Mouse (Mus musculus) cerebellum, adult 18-20 months (tissue): ENCODE data around the gene Midn.

Experiments
- DNase-seq, 2 experiments: peaks; one replicate each; pipeline ENCODE4 v3.0.0; 2021

Midn gene

DNA sequence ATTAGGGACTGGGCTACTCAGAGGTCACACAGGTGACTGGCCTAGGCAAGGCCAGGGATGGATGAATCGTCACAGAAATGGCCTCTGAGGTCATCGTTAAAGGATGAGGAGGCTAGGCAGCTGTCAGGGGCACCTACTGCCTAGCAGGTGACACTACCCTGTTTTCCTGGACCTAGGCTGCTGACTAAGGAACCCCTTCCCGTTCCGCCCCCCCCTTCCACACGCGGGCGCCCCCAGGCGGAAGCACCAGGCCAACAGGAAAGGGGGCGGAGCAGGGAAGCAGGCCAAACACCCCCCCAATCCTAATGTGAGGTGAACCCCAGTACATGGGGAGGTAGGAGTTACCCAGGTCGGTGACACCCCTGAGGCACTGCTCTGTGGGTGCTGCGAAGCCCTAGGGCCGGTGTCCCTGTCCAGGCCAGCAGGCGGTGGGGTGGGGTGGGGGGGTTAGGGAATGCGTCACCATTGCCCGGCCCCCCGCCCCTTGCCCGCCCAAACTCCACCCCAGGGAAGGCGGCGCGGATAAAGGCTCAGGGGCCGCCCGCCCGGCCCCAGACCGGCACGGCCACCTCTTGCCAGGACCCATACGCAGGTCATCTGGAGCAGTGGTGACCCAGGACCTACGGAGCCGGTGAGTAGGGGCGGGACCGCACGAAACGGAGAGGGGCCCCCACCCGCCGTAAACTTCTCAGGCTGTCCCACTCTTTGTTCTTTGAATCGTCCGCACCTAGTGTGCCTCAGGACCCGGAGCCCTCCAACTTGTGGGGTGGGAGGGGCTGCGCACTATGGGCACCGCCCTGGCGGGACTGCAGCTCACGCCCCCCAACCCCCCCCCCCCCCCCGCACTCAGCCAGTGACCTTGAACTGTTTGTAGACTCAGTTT lies at the start of gene Midn:
Gene Midn (plus strand): TSS at position 554 of the 883 bp plus-strand sequence.
- DNase-seq, result peak; percentile 64 to 74

DNA sequence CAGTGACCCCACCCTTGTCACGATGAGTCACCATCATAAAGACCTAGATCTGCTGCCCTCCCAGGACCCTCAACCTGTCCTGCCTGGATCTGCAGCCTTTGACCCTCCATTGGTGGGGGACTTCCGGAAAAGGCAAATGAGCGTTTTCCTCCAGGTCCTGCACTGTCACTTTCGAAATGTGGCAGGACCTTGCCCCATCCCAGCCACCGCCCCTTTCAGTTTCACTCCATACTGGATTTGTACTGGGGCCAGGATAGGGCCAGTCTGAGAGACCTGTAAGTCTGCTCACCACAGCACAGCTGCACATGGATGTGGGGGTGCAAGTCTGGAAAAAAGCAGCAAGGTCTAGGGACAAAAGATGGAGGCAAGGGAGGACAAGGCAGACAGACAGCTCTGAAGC lies 49.4 kb upstream of the Midn start:
- DNase-seq, result no peak

DNA sequence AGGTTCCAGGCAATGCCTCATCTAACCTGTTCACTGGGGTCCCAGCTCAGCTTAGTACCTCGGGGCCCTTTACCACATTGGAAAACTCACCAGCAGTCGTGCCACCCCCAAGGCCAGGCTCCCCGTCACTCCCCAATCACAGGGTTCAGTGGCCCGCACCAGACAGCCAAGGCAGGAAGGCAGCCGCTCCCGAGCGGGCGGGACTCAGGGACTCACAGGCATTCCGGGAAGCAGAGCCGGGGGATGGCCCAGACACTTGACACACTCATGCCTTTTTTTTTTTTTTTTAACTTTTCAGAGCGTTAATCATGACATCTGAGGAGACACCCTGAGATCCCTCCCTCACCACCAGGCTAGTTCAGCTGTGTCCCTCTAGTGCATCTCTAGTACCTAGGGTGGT lies 47.1 kb upstream of the Midn start:
- no peak for DNase-seq

DNA sequence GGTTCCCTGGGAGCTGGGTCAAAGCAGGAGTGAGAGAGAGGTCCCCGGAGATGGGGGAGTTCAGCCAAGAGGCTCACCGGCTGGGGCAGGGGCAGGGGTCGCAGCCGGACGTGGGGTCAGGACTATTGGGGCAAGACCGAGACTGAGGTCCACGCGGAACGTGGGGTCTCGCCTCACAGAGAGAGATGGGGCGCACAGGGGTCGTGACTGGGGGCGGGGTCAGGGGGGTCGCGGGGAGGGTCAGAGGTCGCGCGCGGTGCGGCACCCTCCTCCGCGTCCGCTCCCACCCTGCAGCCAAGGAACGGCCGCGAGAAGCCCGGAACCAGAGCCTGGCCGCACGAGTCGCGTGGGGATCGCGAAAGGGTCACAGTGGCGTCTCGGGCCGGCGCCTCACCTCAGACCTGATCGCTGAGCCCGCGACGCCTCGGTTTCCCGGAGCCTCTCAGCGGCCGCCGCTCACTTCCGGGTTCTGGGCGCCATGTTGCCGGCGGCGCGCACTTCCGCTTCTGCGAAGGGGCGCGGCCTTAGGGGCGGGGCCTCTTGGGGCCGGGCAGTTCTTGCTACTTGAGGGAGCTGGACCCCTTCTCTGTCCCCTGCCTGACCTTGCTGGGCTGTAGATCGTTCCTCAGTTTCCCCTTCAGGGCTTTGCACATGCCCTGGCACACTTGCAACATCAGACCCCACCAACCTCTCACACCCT lies 45.7 kb upstream of the Midn start:
- DNase-seq, result peak; percentile 85 to 90

DNA sequence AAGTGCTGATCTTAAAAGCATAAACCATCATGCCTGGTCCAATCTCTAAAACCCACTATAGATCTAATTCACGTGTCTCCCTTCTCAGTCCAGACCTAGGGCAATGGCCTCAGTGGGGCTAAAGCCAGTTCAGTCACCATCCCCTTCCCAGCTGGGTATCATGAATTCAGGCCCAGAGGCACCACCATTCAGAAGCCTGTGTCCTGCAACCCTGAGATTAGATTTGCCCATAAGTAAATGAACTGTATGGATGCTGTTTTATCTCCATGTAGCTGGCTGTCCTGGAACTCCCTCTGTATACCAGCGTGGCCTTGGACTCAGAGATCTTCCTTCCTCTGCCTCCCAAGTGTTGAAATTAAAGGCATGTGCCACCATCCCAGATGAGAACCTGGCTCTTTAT lies 45.0 kb upstream of the Midn start:
- DNase-seq, result no peak

DNA sequence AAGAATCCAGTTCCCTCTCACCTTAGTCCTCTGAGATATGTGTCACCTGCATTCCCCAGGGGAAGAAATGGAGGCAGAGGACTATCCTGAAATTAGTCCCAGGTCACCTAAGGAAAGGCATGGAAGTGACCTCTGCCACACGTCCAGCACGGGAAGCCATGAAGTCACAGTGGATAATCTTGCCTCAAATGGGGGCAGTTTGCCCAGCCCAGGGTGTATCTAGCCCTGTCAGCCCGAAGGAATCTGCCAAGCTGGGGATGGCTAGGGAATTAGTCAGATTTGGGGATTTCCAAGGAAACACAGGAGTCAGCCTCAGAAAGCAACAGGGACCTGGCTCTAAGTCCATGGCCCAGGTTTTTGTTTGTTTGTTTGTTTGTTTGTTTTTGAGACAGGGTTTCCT lies 43.9 kb upstream of the Midn start:
- DNase-seq, result no peak

DNA sequence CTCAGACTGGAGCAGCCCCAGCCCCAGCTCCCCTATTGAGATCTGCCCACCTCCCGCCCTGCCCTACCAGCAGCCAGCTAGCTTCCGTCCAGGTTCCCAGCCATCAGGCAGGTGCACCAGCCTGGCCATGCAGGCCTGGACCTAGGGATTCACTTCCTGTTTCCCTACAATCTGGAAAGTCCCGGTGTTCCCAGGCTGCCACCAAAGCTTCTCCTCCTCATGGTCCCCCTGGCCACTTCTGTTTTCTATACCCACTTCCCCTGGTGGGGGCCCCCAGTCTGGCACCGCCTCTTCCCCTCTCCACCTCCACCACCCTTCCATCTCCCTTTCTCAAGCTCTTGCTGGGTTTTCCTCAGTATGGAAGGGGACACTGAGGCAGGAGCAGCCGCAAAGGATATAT lies 42.6 kb upstream of the Midn start, which contains the start of gene Sbno2:
Gene Sbno2 (minus strand): TSS at position 112 of the 400 bp plus-strand sequence.
- no peak for DNase-seq

DNA sequence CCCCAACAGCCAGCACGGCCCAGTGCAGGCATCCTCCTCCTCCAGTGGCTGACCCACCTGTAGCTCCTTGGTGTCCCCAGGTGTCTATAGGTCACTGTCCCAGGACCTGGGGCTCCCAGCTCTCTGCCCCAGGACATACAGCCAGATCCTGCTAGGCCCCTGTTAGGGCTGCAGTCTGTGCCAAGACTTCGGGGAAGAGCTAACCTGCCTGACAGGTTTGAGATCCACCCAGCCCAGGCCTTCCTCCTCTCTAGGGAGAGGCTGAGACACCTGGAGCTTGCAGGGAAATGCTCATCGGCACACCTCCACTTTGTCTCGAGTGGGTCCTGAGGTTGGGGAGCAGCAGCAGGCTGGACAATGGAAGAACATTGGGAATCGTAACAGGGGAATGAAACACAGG lies 42.1 kb upstream of the Midn start:
- no peak for DNase-seq

DNA sequence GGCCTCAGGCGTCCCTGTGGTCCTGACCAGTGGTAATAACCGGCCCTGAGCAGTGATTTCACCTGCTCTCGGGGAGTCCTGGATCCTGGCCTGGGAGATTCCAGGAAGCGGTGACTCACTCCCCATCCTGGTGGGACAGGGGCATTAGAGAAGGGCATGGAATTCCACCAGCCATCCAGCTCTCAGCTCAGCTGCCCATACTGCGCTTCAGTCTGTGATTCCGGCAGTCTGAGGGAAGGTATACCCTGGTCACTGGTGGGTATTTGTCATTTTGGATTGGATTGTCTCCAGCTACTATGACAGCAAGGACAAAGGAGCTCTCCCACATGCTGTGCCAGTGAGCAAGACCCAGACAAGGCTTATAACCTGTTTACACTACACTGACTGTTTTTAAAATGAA lies 40.4 kb upstream of the Midn start:
- no peak for DNase-seq

DNA sequence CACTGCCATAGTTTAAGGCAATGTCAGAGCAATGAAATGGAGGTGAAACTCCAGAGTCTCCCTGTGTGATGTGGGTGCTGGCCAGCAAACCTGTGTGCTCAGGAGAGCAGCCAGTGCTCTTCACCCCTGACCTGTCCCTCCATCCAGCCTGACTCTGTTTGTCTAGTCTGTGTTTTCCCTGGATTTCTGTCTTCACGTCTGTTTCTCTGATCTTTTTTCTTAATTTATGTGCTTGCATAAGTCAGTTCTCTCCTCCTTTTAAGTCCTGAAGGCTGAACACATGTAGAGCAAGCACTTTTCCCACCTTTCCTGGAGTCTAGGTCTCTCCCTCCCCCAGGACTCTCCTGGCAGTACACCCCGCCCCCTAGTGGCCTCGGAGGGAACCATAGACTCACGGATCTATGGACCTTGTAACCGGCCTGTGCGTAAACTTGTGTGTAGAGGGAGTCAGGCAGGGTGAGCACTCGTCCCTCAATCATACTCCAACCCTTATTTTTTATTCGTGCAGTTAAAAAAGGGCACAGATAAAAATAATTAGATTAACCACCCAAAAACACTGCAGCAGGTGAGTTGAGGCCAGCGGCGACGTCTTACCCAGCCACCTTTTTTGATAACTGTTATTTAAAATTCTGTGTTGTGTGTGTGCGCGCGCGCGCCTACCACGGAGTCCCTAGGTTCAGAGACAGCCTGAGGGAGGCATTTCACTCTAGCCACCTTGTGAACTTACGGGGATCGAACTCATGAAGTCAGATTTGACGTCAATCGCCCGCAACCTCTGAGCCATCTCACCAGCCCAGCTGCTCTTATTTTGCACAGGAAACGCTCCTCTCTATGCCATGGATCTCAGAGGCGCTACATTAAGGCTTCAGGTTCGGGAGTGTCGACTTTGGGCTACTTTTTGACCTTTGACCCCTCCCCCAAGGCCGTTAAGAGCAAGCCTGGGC lies 33.5 kb upstream of the Midn start:
- DNase-seq, result peak; percentile 94 to 95

DNA sequence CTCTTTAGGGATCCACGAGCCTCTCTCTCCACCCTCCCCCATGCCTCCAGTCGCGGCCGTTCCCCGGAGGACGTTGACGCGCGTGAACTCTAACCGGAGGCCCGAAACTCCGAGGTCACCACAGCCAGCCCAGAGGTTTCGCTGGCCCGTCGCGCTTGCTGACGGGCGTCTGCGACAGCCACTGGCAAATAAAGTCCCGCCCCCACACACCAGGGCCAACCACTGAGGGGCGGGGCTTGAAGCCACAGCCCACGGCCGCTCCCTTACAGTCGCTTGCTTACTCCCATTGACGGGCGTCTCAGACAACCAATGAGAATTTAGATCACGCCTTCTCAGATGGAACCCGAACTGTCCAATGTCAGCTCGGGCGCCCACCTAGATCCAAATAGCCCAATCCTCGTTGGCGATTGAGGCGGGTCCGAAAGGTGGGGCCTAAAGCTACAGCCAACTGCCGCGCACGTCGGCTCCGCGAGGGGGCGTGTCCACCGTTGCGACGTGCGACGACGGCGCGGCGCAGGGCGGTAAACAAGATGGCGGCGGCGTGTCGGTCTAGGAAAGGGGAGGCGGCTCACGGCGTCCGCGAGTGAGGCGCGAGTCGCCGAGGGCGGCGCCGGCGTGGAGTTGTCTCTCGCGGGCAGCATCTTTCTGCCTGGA lies 32.7 kb upstream of the Midn start, which contains the start of gene Stk11:
Gene Stk11 (plus strand): TSS at position 514 of the 654 bp plus-strand sequence.
- peak; percentile 99 to 100 for DNase-seq

DNA sequence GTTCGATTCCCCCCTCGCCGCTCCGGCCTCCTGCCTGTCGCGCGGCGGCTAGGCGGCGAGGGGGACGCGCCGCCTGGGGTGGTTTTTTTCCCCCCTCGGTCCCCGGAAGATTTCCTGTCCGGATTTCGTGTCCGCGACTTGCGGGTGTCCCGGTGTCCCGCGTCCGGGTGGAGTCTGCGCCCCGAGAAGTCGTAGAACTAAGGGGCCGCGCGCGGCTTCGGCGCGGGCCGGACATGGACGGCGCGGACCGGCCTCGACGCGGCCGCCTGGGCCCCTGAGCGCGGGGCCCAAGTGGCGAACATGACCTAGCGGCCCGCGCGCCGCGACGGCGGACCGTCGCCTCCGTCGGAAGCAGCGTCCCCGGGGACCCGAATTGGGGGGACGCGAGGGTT lies 32.1 kb upstream of the Midn start:
- DNase-seq, result peak in 1 of 2 experiments; percentile 36

DNA sequence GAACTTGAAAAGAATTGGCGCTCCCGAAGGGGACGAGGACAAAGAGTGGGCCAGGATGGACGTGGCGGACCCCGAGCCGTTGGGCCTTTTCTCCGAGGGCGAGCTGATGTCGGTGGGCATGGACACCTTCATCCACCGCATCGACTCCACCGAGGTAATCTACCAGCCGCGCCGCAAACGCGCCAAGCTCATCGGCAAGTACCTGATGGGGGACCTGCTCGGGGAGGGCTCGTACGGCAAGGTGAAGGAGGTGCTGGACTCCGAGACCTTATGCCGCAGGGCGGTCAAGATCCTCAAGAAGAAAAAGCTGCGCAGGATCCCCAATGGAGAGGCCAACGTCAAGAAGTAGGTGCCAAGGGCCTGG lies 31.5 kb upstream of the Midn start:
- no peak for DNase-seq

DNA sequence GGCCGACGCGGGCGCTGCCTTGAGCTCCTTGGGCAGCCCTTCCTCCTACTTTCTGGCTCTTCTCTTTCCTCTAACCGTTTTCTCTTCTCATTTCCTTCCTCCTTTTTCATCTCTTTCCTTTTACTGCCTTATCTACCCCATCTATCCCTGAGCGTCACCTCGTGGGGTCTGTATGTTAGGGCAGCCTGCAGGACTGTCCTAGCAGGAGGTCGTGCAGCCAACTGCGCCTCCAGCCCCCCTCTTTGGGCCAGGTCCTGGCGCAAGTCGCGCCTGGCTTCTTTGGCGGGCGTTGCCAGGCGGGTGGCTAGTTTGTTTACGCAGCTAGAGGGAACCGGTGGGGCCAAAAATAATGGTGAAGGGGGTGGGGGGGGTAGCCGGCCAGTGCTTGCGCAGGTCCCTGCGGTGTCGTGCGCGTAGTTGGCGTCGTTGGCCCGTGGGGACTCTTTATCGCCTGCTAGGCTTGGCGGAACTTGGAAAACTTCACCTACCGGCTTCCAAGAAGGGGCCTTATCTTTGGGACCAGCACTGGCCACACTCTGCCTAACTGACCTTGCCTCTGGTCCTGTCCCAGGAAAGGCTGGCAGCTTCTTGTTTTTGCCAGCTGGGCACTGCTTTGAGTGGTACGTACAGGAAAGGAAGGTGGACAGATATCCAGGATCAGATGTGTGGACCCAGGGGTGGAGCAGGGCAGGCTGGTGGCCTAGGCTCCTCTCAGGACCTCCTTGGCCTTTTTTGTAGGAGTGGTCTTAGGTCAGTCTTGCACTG lies 31.0 kb upstream of the Midn start:
- peak in 1 of 2 experiments; percentile 46 for DNase-seq

DNA sequence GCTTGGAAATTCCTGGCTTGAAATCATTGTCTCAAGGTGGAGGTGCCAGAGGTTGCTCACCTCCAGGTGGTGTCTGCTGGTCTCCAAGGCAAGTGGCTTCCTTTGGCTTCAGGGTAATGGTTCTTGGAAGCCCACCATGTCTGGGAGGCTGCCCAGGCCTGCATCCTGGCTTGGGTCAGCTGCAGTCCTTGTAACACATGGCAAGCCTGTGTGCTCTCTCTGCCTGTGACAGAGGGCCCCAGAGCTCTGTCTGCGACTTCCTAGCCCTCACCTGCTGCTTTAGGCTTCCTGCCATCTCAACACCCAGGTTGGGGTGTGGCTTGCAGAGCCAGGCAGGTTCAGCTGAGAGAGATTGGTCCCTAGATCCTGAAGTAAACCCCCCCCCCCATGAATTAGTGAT lies 30.3 kb upstream of the Midn start:
- peak; percentile 53 to 55 for DNase-seq

DNA sequence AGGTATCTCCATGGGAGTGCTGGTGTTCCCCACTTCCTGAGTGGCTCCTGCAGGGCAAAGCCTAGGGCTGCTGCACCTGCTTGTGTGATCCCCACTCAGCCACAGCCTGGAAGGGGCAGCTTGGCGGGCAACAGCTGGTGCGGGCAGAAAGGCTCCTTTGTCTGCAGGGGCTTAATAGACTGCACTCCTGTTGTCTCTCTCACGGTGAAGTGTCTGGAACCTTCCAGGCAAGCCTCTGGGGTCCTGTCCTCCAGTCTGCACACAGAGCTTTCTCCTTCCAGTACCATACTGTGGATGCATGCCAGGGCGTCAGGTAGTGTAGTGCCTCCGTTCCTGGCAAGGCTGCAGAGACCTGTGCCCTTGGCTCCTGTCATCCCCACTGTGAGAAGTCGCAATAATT lies 29.5 kb upstream of the Midn start:
- peak; percentile 57 to 58 for DNase-seq

DNA sequence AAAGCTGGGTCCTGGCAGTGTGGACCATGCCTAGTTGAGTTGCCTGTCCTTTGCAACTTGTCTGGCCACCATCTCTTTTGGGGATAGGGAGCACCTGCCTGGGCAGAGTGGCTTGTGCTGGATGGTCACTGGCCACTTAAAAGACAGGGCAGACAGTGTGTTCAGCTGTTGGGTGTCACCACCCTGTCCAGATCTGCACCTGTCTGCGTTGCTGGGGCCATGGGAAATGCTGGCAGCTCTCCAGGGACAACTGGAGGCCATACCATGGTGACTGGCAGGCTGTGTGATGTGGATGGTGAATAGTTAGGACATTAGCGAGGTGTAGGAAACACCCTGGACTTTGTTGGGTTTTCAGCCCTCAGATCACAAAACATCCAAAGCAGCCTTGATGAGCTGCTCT lies 27.9 kb upstream of the Midn start:
- DNase-seq, result no peak

DNA sequence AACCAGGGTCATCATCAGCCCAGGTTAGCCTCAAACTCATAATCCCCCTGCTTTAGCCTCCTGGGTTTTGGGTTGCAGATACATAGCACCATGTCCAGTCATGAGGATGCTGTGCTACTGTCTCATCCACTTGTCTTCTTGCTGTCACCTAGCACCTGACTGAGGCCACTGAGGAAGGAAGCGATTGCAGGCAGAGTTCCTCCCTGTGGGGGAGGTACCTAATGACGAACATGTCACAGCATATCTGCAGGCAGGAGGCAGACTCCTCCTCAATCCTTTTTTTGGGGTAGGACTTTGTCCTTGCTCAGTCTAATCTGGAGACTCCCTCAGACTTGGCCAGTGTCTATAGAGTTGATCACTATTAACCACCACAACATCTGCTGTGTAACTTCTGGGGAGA lies 26.4 kb upstream of the Midn start:
- no peak for DNase-seq

DNA sequence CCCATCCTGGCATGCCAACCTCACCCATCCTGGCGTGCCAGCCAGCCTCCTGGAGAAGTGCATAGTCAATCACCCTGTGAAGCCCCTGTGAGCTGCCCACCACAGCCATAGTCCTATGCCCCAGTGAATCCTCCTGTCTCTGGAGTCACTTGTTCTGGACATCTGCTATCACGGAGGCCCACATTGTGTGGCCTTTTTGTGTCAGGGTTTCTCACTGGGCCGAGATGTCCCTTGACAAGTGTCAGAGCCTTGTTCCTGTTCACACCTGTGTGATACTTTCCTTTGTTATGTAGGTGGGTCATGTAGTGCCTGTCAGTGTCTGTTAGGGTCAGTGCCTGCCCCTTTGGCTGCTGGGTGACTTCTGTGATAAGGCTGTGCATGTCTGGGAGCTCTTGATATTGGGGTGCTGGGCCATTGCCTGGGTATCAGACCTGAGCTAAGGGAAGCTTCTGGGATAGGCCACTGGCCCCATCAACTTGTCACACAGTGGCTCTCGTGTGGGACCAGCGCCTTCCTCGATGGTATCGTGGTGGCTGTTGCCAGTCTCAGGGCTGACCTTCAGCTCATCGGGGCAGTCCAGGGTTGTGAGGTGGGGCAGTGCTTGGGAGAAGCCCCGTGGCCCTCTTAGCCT lies 24.0 kb upstream of the Midn start:
- no peak for DNase-seq

DNA sequence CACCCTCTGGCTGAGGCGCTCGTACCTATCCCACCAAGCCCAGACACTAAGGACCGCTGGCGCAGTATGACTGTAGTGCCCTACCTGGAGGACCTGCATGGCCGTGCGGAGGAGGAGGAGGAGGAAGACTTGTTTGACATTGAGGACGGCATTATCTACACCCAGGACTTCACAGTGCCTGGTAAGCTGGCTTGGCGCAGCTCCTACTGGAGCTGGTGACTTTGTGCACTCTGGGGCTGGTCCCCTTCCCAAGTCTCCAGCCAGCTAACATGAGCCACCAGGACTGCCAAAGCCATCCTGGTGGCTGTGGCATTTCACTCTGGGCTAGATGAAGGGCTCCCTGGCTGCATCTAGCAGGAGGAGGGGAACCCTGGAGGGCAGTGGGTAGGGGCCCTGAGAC lies 20.2 kb upstream of the Midn start:
- DNase-seq, result peak in 1 of 2 experiments; percentile 14

DNA sequence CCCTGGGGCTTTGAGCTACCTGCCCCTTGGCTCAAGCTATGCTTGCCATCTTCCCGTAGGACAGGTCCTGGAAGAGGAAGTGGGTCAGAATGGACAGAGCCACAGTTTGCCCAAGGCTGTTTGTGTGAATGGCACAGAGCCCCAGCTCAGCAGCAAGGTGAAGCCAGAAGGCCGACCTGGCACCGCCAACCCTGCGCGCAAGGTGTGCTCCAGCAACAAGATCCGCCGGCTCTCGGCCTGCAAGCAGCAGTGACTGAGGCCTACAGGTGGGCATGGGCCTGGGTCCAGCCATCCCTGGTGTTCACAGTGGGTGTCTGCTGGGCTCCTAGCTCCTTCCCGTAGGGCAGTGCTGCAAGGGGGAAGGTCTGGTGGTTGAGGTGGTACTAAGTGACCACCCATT lies 18.2 kb upstream of the Midn start:
- DNase-seq, result peak; percentile 82 to 84
